Mouse (Mus musculus): ENCODE measurements at regions not wholly inside any gene's neighbourhood (a gene's known extent, or its start where the extent isn't known, plus 50 kb on each side); places are given as distances from the start of the nearest gene placed in this dataset.

GRCm38 (mm10) chr10:17367430-17367829 is 355.6 kb upstream of the Cited2 start:
- no peak overlapping the region for H3K9ac ChIP-seq
- peak; percentile 30; the same call in 1 of the 2 replicates for ATAC-seq
- no peaks in the 10 kb centered on the region for H3K36me3 ChIP-seq (ENCODE audit: poor library complexity, severe bottlenecking)
- H3K27me3 ChIP-seq = no peaks in the 10 kb centered on the region
- H3K4me1 ChIP-seq = peaks cover 7% of the 10 kb centered on the region; the same call in 1 of the 2 replicates
- H3K27ac ChIP-seq = no peak overlapping the region
- H3K9me3 ChIP-seq (replicated peaks) = no peaks in the 10 kb centered on the region
- H3K4me3 ChIP-seq = no peak overlapping the region
- no peak overlapping the region for H3K4me2 ChIP-seq

GRCm38 (mm10) chr10:17368636-17369035 is 354.4 kb upstream of the Cited2 start:
- Histone ChIP-seq H3K9ac (no peak overlapping the region), H3K27me3 (no peaks in the 10 kb centered on the region), H3K4me3 (no peak overlapping the region), H3K4me2 (no peak overlapping the region), H3K4me1 (peaks cover 7% of the 10 kb centered on the region; the same call in 1 of the 2 replicates), H3K9me3 (replicated peaks) (no peaks in the 10 kb centered on the region), H3K36me3 (ENCODE audit: poor library complexity, severe bottlenecking) (no peaks in the 10 kb centered on the region), H3K27ac (no peak overlapping the region)
- no peak for ATAC-seq
- WGBS = 82% methylated on average over 1 of the region's 1 CpGs

GRCm38 (mm10) chr10:17372905-17373304 is 350.1 kb upstream of the Cited2 start:
- WGBS = 73% methylated on average over 2 of the region's 2 CpGs
- Histone ChIP-seq H3K27ac (no peak overlapping the region), H3K9me3 (replicated peaks) (no peaks in the 10 kb centered on the region), H3K9ac (no peak overlapping the region), H3K4me2 (no peak overlapping the region), H3K36me3 (ENCODE audit: poor library complexity, severe bottlenecking) (no peaks in the 10 kb centered on the region), H3K4me1 (no peaks in the 10 kb centered on the region), H3K4me3 (no peak overlapping the region), H3K27me3 (no peaks in the 10 kb centered on the region)
- ATAC-seq = no peak

- Histone ChIP-seq H3K27me3 (no peaks in the 10 kb centered on the region), H3K36me3 (ENCODE audit: poor library complexity, severe bottlenecking) (no peaks in the 10 kb centered on the region), H3K9me3 (replicated peaks) (no peaks in the 10 kb centered on the region), H3K4me2 (no peak overlapping the region), H3K4me3 (no peak overlapping the region), H3K4me1 (no peaks in the 10 kb centered on the region), H3K9ac (no peak overlapping the region), H3K27ac (no peak overlapping the region)
- no peak for ATAC-seq
- 59% methylated on average over 2 of the region's 2 CpGs for WGBS
These were observed 349.0 kb upstream of the Cited2 start for GRCm38 (mm10) chr10:17374047-17374446.

- 96% methylated on average over 6 of the region's 6 CpGs for WGBS
- Histone ChIP-seq H3K9ac (no peak overlapping the region), H3K27me3 (no peaks in the 10 kb centered on the region), H3K4me2 (no peak overlapping the region), H3K9me3 (replicated peaks) (no peaks in the 10 kb centered on the region), H3K27ac (no peak overlapping the region), H3K36me3 (ENCODE audit: poor library complexity, severe bottlenecking) (no peaks in the 10 kb centered on the region), H3K4me1 (no peaks in the 10 kb centered on the region), H3K4me3 (no peak overlapping the region)
- no peak for ATAC-seq
These were observed 340.0 kb upstream of the Cited2 start for GRCm38 (mm10) chr10:17382990-17383389.

GRCm38 (mm10) chr10:17385181-17385580 is 337.8 kb upstream of the Cited2 start:
- Histone ChIP-seq H3K36me3 (ENCODE audit: poor library complexity, severe bottlenecking) (no peaks in the 10 kb centered on the region), H3K4me2 (no peak overlapping the region), H3K4me1 (no peaks in the 10 kb centered on the region), H3K27ac (no peak overlapping the region), H3K9me3 (replicated peaks) (no peaks in the 10 kb centered on the region), H3K27me3 (no peaks in the 10 kb centered on the region), H3K4me3 (no peak overlapping the region), H3K9ac (no peak overlapping the region)
- no peak for ATAC-seq
- 50% methylated on average over 1 of the region's 1 CpGs for WGBS

DNA sequence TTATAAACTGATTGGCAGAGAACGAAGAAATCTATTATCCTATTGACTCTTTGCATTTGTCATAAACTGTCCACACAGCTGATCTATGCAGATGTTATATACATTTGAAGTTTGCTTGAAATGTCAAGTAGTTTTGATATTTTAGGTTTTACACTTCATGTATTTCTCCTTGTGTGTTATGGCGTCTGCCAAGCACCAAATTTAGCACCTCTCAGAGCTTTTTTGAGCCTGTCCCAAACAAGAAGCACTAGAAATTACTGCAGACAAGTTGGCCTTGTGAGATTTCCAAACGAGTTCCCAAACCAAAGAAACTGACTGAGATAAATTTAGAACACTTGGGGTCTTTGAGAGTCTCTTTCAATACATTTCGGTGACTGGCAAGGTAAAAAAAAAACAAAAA is 335.7 kb upstream of the Cited2 start:
- ATAC-seq = no peak
- Histone ChIP-seq H3K36me3 (ENCODE audit: poor library complexity, severe bottlenecking) (no peaks in the 10 kb centered on the region), H3K9me3 (replicated peaks) (peaks cover 7% of the 10 kb centered on the region), H3K9ac (no peak overlapping the region), H3K4me2 (no peak overlapping the region), H3K27ac (no peak overlapping the region), H3K27me3 (no peaks in the 10 kb centered on the region), H3K4me3 (no peak overlapping the region), H3K4me1 (no peaks in the 10 kb centered on the region)
- WGBS = 80% methylated on average over 4 of the region's 4 CpGs

GRCm38 (mm10) chr10:17395495-17396224 is 327.4 kb upstream of the Cited2 start:
- Histone ChIP-seq H3K4me1 (0 out of 2 replicates have a peak, but pooled peaks cover 2% of the 10 kb centered on the region), H3K27me3 (no peaks in the 10 kb centered on the region), H3K4me3 (no peak overlapping the region), H3K36me3 (ENCODE audit: poor library complexity, severe bottlenecking) (no peaks in the 10 kb centered on the region), H3K9me3 (replicated peaks) (peaks cover 7% of the 10 kb centered on the region), H3K27ac (no peak overlapping the region), H3K4me2 (no peak overlapping the region), H3K9ac (no peak overlapping the region)
- no peak; the same call in 1 of the 2 replicates for ATAC-seq
- WGBS = 53% methylated on average over 8 of the region's 8 CpGs

- Histone ChIP-seq H3K27ac (no peak overlapping the region), H3K9ac (no peak overlapping the region), H3K27me3 (no peaks in the 10 kb centered on the region), H3K36me3 (ENCODE audit: poor library complexity, severe bottlenecking) (no peaks in the 10 kb centered on the region), H3K4me3 (no peak overlapping the region), H3K4me2 (no peak overlapping the region), H3K9me3 (replicated peaks) (no peaks in the 10 kb centered on the region), H3K4me1 (no peaks in the 10 kb centered on the region)
- no peak for ATAC-seq
These were observed 319.1 kb upstream of the Cited2 start for GRCm38 (mm10) chr10:17403899-17404298.

DNA sequence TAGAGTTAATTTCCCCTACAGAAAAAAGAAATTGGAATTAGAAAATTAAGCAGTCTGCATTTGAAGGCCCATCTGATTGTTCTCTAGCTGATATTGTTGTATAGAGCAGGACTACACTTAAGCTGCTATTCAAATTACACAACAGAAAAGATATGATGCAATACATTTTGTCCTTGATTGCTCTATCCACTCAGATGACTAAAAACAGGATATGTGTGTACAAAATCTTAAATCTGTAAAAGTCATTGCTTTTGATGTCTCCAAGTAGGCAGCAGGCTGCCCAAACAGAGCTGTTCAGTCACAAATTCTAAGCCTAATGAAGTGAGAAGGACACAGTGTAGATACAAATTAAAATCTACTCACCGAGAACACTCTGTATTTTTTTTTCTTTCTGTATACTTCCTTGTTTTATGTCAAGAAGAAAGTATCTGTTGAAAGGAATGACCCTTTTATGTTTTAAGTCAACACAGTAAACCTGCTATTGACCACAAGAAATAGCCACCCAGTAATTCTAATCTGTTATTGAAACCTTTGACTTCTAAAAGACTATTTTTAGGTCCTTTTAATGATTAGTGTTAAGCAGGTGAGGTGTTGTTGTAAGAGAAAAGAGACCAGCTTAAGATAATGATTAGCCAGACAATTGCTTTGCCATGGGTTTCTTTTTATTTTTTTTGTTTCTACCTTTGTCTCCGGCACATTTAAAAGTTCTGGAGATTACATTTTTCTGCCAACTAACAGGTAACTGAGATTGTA is 315.0 kb upstream of the Cited2 start:
- no peaks in the 10 kb centered on the region for H3K27me3 ChIP-seq
- H3K36me3 ChIP-seq (ENCODE audit: poor library complexity, severe bottlenecking) = no peaks in the 10 kb centered on the region
- H3K4me2 ChIP-seq = no peak overlapping the region
- 47% methylated on average over 2 of the region's 2 CpGs for WGBS
- ATAC-seq = no peak
- no peak overlapping the region for H3K27ac ChIP-seq
- H3K9me3 ChIP-seq (replicated peaks) = no peaks in the 10 kb centered on the region
- H3K9ac ChIP-seq = no peak overlapping the region
- no peaks in the 10 kb centered on the region for H3K4me1 ChIP-seq
- no peak overlapping the region for H3K4me3 ChIP-seq

GRCm38 (mm10) chr10:17408781-17409180 is 314.2 kb upstream of the Cited2 start:
- Histone ChIP-seq H3K27ac (no peak overlapping the region), H3K4me3 (no peak overlapping the region), H3K9me3 (replicated peaks) (no peaks in the 10 kb centered on the region), H3K4me2 (no peak overlapping the region), H3K27me3 (no peaks in the 10 kb centered on the region), H3K9ac (no peak overlapping the region), H3K4me1 (no peaks in the 10 kb centered on the region), H3K36me3 (ENCODE audit: poor library complexity, severe bottlenecking) (no peaks in the 10 kb centered on the region)
- 93% methylated on average over 1 of the region's 1 CpGs for WGBS
- no peak for ATAC-seq

- Histone ChIP-seq H3K4me2 (no peak overlapping the region), H3K4me3 (no peak overlapping the region), H3K27me3 (no peaks in the 10 kb centered on the region), H3K36me3 (ENCODE audit: poor library complexity, severe bottlenecking) (no peaks in the 10 kb centered on the region), H3K9me3 (replicated peaks) (no peaks in the 10 kb centered on the region), H3K27ac (no peak overlapping the region), H3K9ac (no peak overlapping the region), H3K4me1 (no peaks in the 10 kb centered on the region)
- no peak for ATAC-seq
- 34% methylated on average over 4 of the region's 4 CpGs for WGBS
These were observed 311.6 kb upstream of the Cited2 start for GRCm38 (mm10) chr10:17411300-17411987.
